ENCODE assay signal across 8 mouse cellular contexts in the genomic region with DNA sequence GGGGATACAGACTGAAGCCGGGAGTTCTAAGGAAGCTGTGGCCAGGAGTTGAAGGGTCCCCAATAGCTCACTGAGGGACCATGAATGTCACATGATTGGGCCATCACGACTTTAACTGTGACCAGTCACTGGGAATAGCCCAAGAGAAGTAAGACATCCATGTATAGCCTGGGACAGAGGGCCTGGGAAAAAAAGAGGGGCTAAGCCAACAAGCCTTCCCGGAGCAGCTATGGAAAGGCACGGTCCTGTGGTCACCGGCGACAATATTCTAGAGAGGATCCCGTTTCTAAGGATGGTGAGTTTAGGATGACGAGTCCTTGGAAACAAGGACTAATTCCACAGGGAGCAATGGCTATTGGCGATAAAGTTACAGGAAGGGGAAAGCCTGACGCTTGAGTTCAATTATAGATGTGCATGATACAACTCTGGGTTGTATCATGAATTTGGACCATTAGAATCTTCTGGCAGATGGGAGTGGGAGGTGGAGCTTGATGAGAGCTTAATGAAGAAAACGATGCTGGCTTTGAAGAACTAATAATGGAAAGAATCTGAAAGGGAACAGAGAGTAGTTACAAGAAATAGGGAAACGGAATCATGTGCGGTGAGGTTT.
A peak's percentile ranks its signal among the peaks of the same experiment; 100 is the strongest.
DNase-seq lines count a peak whose midpoint lies in the region; ATAC-seq and TF ChIP-seq lines count a peak whose summit lies in the region.

No protein-coding gene starts in this region.

- ATAC-seq in heart, embryonic 12.5 days (ENCODE audit: insufficient number of reproducible peaks, low FRiP score): no peak
- ATAC-seq in G1E (ENCODE audit: extremely low read depth, insufficient number of reproducible peaks, low FRiP score, poor library complexity, severe bottlenecking): no peak
- ATAC-seq in forebrain, embryonic 12.5 days (ENCODE audit: low FRiP score): peak; percentile 24; the same call in 1 of the 2 replicates
- no peak for ATAC-seq in liver, embryonic 14.5 days (ENCODE audit: insufficient read depth)

- H3K4me1 ChIP-seq in heart, embryonic 12.5 days (replicated peaks): no peaks in the 10 kb centered on the region
- peaks cover 31% of the 10 kb centered on the region for H3K4me1 ChIP-seq in G1E (ENCODE audit: insufficient read depth, low read depth, low read length)
- H3K4me1 ChIP-seq in forebrain, embryonic 12.5 days: no peaks in the 10 kb centered on the region
- H3K4me1 ChIP-seq in liver, embryonic 14.5 days (replicated peaks; ENCODE audit: control insufficient read depth in 2 of 2, insufficient read depth in 2 of 2, low read length in 1 of 2): peaks cover 0 to 5% of the 10 kb centered on the region in 2 experiments; a peak in 1 of 4 replicates

- intact Hi-C loops in left cerebral cortex, postnatal 4 days (cut with DNase I): no loop called here

- no peak for TF ChIP-seq EP300 in liver, embryonic 14.5 days (IDR thresholded peaks at IDR 0.05; ENCODE audit: low read depth)

- H3K9ac ChIP-seq in heart, embryonic 12.5 days: peak overlapping the region; percentile 77
- H3K9ac ChIP-seq in forebrain, embryonic 12.5 days: peak overlapping the region; percentile 69
- H3K9ac ChIP-seq in liver, embryonic 14.5 days (replicated peaks): peak overlapping the region; percentile 75

- TF ChIP-seq CTCF in G1E (IDR thresholded peaks at IDR 0.05; ENCODE audit: low read depth, low read length): no peak
- no peak for TF ChIP-seq CTCF in liver, embryonic 14.5 days (IDR thresholded peaks at IDR 0.05; ENCODE audit: low read depth)

- peak overlapping the region; percentile 87 for H3K4me2 ChIP-seq in heart, embryonic 12.5 days
- H3K4me2 ChIP-seq in forebrain, embryonic 12.5 days: peak overlapping the region; percentile 83
- H3K4me2 ChIP-seq in liver, embryonic 14.5 days (ENCODE audit: low read depth): peak overlapping the region; percentile 93

- WGBS in heart, embryonic 12.5 days: 34% methylated on average over 13 of the region's 13 CpGs
- 35% methylated on average over 13 of the region's 13 CpGs for WGBS in forebrain, embryonic 12.5 days
- 58% methylated on average over 13 of the region's 13 CpGs for WGBS in liver, embryonic 14.5 days (ENCODE audit: insufficient replicate concordance)

- no peaks in the 10 kb centered on the region for H3K9me3 ChIP-seq in heart, embryonic 12.5 days (replicated peaks)
- H3K9me3 ChIP-seq in G1E (replicated peaks): no peaks in the 10 kb centered on the region
- H3K9me3 ChIP-seq in forebrain, embryonic 12.5 days: no peaks in the 10 kb centered on the region
- H3K9me3 ChIP-seq in liver, embryonic 14.5 days (ENCODE audit: control insufficient read depth, low read length): no peaks in the 10 kb centered on the region

- no peak overlapping the region for H3K27ac ChIP-seq in heart, embryonic 12.5 days (ENCODE audit: poor library complexity, severe bottlenecking)
- H3K27ac ChIP-seq in forebrain, embryonic 12.5 days: 0 out of 2 replicates have a peak overlapping the region, but pooled peaks have one; percentile 13
- peak overlapping the region; percentile 20 for H3K27ac ChIP-seq in liver, embryonic 14.5 days

- no peaks in the 10 kb centered on the region for H3K27me3 ChIP-seq in heart, embryonic 12.5 days (replicated peaks)
- H3K27me3 ChIP-seq in G1E (ENCODE audit: insufficient read depth, low read length): no peaks in the 10 kb centered on the region
- no peaks in the 10 kb centered on the region for H3K27me3 ChIP-seq in forebrain, embryonic 12.5 days
- H3K27me3 ChIP-seq in liver, embryonic 14.5 days (ENCODE audit: control insufficient read depth, insufficient read depth, low read length): no peaks in the 10 kb centered on the region

- no peaks in the 10 kb centered on the region for H3K36me3 ChIP-seq in heart, embryonic 12.5 days
- peaks cover 46% of the 10 kb centered on the region for H3K36me3 ChIP-seq in G1E (replicated peaks)
- no peaks in the 10 kb centered on the region for H3K36me3 ChIP-seq in forebrain, embryonic 12.5 days (replicated peaks)
- peaks cover 5% of the 10 kb centered on the region; the same call in 1 of the 2 replicates for H3K36me3 ChIP-seq in liver, embryonic 14.5 days (replicated peaks; ENCODE audit: control insufficient read depth, insufficient read depth, low read depth)

- no peak for DNase-seq in heart, adult 18-20 months
- no peak for DNase-seq in G1E (ENCODE audit: low spot score)
- DNase-seq in liver, embryonic 14.5 days (ENCODE audit: low read depth in 3 of 3, low spot score in 3 of 3): no peak
- no peak for DNase-seq in left cerebral cortex, adult 11 months (ENCODE audit: low spot score)
- DNase-seq in left cerebral cortex, postnatal 4 days: no peak
- no peak for DNase-seq in adrenal gland, postnatal 36 days

- H3K4me3 ChIP-seq in heart, embryonic 12.5 days: peak overlapping the region; percentile 73
- H3K4me3 ChIP-seq in G1E (ENCODE audit: low read depth, low read length): peak overlapping the region; percentile 77
- H3K4me3 ChIP-seq in forebrain, embryonic 12.5 days (replicated peaks): peak overlapping the region; percentile 63
- peak overlapping the region; percentile 75 for H3K4me3 ChIP-seq in liver, embryonic 14.5 days (ENCODE audit: insufficient read depth in 1 of 2, low read depth in 2 of 2, low read length in 2 of 2)
